Comparison of ENCODE assay signal across 24 mouse cellular contexts in the genomic region with DNA sequence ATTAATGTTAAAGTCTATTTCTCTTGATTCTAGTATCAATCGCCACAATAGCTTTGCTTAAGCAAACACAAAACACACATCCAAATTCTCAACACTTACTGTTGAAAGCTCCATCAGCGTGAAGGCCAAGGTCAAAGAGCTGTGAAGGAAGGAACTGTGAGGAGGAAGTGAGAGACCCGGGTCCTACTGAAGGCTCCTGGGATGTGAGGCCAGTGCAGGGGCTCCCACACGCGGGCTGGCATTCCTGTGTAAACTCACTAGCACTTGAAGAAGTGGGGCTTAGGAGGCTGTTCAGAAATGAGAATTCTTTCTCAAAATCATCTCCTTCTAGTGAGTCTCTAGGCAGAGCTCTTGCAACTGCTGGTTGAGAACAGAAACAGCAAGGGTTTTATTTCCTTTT. TPM values are rescaled to one million over a fixed set of nuclear protein-coding genes. Genes with fewer than 3 reads are reported as not detected.
"Had no signal": no experiment of that assay in that cellular context is flagged by ENCODE, and none has a peak within 500 bp of the region (broad histone marks: within the 10 kb centered on the region; RNA-seq: fewer than 3 reads in every experiment).

No protein-coding gene starts in this region.

- ATAC-seq: hindbrain, postnatal 0 days; intestine, embryonic 16.5 days; liver, embryonic 12.5 days had no signal

- H3K27me3 ChIP-seq: heart, embryonic 13.5 days; heart, embryonic 15.5 days; hindbrain, embryonic 13.5 days; hindbrain, embryonic 15.5 days; kidney, embryonic 15.5 days; limb, embryonic 13.5 days; limb, embryonic 15.5 days; liver, embryonic 12.5 days had no signal

- DNase-seq: gastrocnemius, adult 2 months; gastrocnemius, postnatal 10 days; gastrocnemius, postnatal 25 days; heart, postnatal 14 days; heart, postnatal 36 days; kidney, adult 11 months; kidney, adult 2 months; kidney, adult 9 months; kidney, postnatal 14 days; kidney, postnatal 36 days; layer of hippocampus, postnatal 36 days; left cerebral cortex, postnatal 4 days had no signal

- H3K36me3 ChIP-seq: heart, embryonic 10.5 days; heart, embryonic 15.5 days; kidney, embryonic 15.5 days; limb, embryonic 15.5 days; liver, embryonic 12.5 days had no signal

RNA-seq across cellular contexts. Expression of gene Ica1l, which starts 45.6 kb away (rescaled TPM):
- total RNA-seq: liver, adult 2 months had no signal
